Mouse (Mus musculus): ENCODE data around the gene Apex1.

- TF ChIP-seq CTCF (conservative IDR thresholded peaks at IDR 0.05; ENCODE audit: low read length) = 0 out of 2 replicates have a peak, but pooled peaks have one; percentile 12
- no peak for TF ChIP-seq POU5F1 (IDR thresholded peaks at IDR 0.05; ENCODE audit: borderline replicate concordance, low read length)
- TF ChIP-seq NANOG (IDR thresholded peaks at IDR 0.05; ENCODE audit: borderline replicate concordance, low read length) = no peak
Observed at GRCm38 (mm10) chr14:50904828-50905129, 20.0 kb upstream of the Apex1 start.
